Comparison of ENCODE assay signal across 8 mouse cellular contexts in the genomic region with DNA sequence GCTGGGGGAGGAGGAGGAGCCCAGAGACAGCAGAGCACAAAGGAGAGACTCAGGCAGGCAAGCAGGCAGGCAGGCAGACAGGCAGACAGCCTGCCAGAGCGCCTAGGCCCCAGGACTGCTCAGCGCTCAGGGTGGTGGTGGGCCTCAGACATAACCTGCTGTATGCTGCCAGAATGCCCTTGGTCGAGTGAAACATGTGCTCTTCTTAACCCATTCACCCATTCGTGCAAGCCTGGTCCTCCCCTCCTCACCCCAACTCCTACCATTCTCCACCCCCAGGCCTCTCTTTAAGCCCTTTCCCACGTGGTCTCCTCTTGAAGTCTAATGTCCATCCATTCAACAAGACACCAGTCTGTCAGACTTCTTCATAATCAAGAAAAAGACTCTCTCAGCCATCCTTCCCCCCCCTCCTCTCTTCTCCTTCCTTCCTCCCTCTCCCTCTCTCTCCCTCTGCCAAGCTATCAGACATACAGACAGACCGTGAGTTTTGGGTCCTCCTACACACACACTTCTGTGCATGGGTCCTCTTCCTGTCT. TPM values are rescaled to one million over a fixed set of nuclear protein-coding genes. Genes with fewer than 3 reads are reported as not detected.
DNase-seq lines count a peak whose midpoint lies in the region; ATAC-seq and TF ChIP-seq lines count a peak whose summit lies in the region.

No protein-coding gene starts in this region.

- H3K4me3 ChIP-seq in bone marrow macrophage, adult 2 months (ENCODE audit: insufficient read depth, low read length) = peak overlapping the region; percentile 85
- H3K4me3 ChIP-seq in forebrain, postnatal 0 days (ENCODE audit: low read depth, low read length) = peak overlapping the region; percentile 92
- H3K4me3 ChIP-seq in small intestine, adult 2 months (ENCODE audit: low read depth, low read length) = peak overlapping the region; percentile 32

- no peaks in the 10 kb centered on the region for H3K9me3 ChIP-seq in forebrain, postnatal 0 days (ENCODE audit: low read length)

- peak; percentile 43 for ATAC-seq in forebrain, postnatal 0 days
- no peak for ATAC-seq in granulocyte monocyte progenitor cell, adult 5-6 weeks (replicated peaks; ENCODE audit: poor library complexity, severe bottlenecking)

- no peaks in the 10 kb centered on the region for H3K27me3 ChIP-seq in forebrain, postnatal 0 days (ENCODE audit: insufficient read depth, low read length)
- H3K27me3 ChIP-seq in small intestine, adult 2 months (ENCODE audit: control insufficient read depth, insufficient read depth, low read length) = no peaks in the 10 kb centered on the region

- peak; percentile 96 for DNase-seq in heart, adult 11 months
- DNase-seq in heart, adult 8-10 months (ENCODE audit: low spot score) = no peak
- peak; percentile 71 for DNase-seq in forebrain, postnatal 0 days
- peak; percentile 47 to 57 for DNase-seq in kidney, postnatal 36 days
- peak; percentile 33 for DNase-seq in lung, postnatal 25 days (ENCODE audit: low spot score)

- TF ChIP-seq POLR2A in bone marrow macrophage, adult 2 months (IDR thresholded peaks at IDR 0.05; ENCODE audit: borderline replicate concordance, low read depth, low read length) = no peak
- TF ChIP-seq POLR2A in small intestine, adult 2 months (IDR thresholded peaks at IDR 0.05; ENCODE audit: low read depth, low read length) = no peak

- H3K4me2 ChIP-seq in forebrain, postnatal 0 days (ENCODE audit: low read depth) = peak overlapping the region; percentile 87

- peak overlapping the region; percentile 95 for H3K9ac ChIP-seq in forebrain, postnatal 0 days

- TF ChIP-seq CTCF in bone marrow macrophage, adult 2 months (IDR thresholded peaks at IDR 0.05; ENCODE audit: low read depth, low read length) = no peak
- no peak for TF ChIP-seq CTCF in forebrain, postnatal 0 days (IDR thresholded peaks at IDR 0.05; ENCODE audit: low read depth)
- TF ChIP-seq CTCF in small intestine, adult 2 months (IDR thresholded peaks at IDR 0.05; ENCODE audit: extremely low read depth, insufficient read length, insufficient replicate concordance, low read depth, low read length) = no peak

- H3K4me1 ChIP-seq in bone marrow macrophage, adult 2 months (ENCODE audit: control insufficient read depth, insufficient read depth, low read length) = peaks cover 39% of the 10 kb centered on the region
- H3K4me1 ChIP-seq in forebrain, postnatal 0 days (ENCODE audit: insufficient read depth) = peaks cover 49% of the 10 kb centered on the region
- H3K4me1 ChIP-seq in small intestine, adult 2 months (ENCODE audit: control insufficient read depth, insufficient read depth, insufficient read length, low read length) = peaks cover 27% of the 10 kb centered on the region

- peak overlapping the region; percentile 75 for H3K27ac ChIP-seq in bone marrow macrophage, adult 2 months (ENCODE audit: insufficient read depth, low read depth, low read length)
- H3K27ac ChIP-seq in forebrain, postnatal 0 days (ENCODE audit: low read depth, low read length) = peak overlapping the region; percentile 98
- no peak overlapping the region for H3K27ac ChIP-seq in small intestine, adult 2 months (ENCODE audit: insufficient read depth, low read depth, low read length)

- WGBS in forebrain, postnatal 0 days = 2% methylated on average over 6 of the region's 6 CpGs
- WGBS in small intestine, adult 2 months = 25% methylated on average over 6 of the region's 6 CpGs

- H3K36me3 ChIP-seq in forebrain, postnatal 0 days (ENCODE audit: insufficient read depth) = no peaks in the 10 kb centered on the region
- no peaks in the 10 kb centered on the region for H3K36me3 ChIP-seq in small intestine, adult 2 months (ENCODE audit: control insufficient read depth, insufficient read depth, low read length)

RNA-seq across cellular contexts. Expression of a gene that starts 2.1 kb away (rescaled TPM):
- 10 to 100 TPM; 12.3 to 17.0 (median 13.8) TPM for total RNA-seq in heart, adult 8-10 months (2022)
- polyA plus RNA-seq in bone marrow macrophage, adult 2 months (2012; ENCODE audit: insufficient read depth, insufficient read length, missing spikeins) = 10.9 and 16.5 TPM in 2 replicates
- total RNA-seq in forebrain, postnatal 0 days (2014; rRNA removed) = 10.6 and 11.2 TPM in 2 replicates
- polyA plus RNA-seq in forebrain, postnatal 0 days (2015; fragmentation: Nextera tagmentation; extraction: Ambion mirVana) = 9.0 and 11.3 TPM in 2 replicates
- 9.9 and 10.6 TPM in 2 replicates for polyA plus RNA-seq in small intestine, adult 2 months (2012; rRNA removed)
- total RNA-seq in granulocyte monocyte progenitor cell, adult 5-6 weeks (2014; fragmentation: Nextera tagmentation) = 89.1 and 104 TPM in 2 replicates
- 14.0 and 17.8 TPM in 2 replicates for total RNA-seq in granulocyte monocyte progenitor cell, adult 5-6 weeks (2017)

RNA-seq across cellular contexts. Expression of a gene that starts 2.5 kb away (rescaled TPM):
- 10 to 100 TPM; 37.1 to 51.0 (median 42.0) TPM for total RNA-seq in heart, adult 8-10 months (2022)
- polyA plus RNA-seq in bone marrow macrophage, adult 2 months (2012; ENCODE audit: insufficient read depth, insufficient read length, missing spikeins) = 103 and 106 TPM in 2 replicates
- 140 and 162 TPM in 2 replicates for total RNA-seq in forebrain, postnatal 0 days (2014; rRNA removed)
- polyA plus RNA-seq in forebrain, postnatal 0 days (2015; fragmentation: Nextera tagmentation; extraction: Ambion mirVana) = 82.6 and 90.4 TPM in 2 replicates
- polyA plus RNA-seq in small intestine, adult 2 months (2012; rRNA removed) = 35.6 and 60.8 TPM in 2 replicates
- 86.3 and 121 TPM in 2 replicates for total RNA-seq in granulocyte monocyte progenitor cell, adult 5-6 weeks (2014; fragmentation: Nextera tagmentation)
- total RNA-seq in granulocyte monocyte progenitor cell, adult 5-6 weeks (2017) = 72.3 and 81.3 TPM in 2 replicates

RNA-seq across cellular contexts. Expression of a gene that starts 33.1 kb away (rescaled TPM):
- total RNA-seq in heart, adult 8-10 months (2022) = 10 to 100 TPM; 18.4 to 19.6 (median 18.7) TPM
- 15.8 and 16.8 TPM in 2 replicates for polyA plus RNA-seq in bone marrow macrophage, adult 2 months (2012; ENCODE audit: insufficient read depth, insufficient read length, missing spikeins)
- total RNA-seq in forebrain, postnatal 0 days (2014; rRNA removed) = 38.0 and 51.6 TPM in 2 replicates
- 49.7 and 67.3 TPM in 2 replicates for polyA plus RNA-seq in forebrain, postnatal 0 days (2015; fragmentation: Nextera tagmentation; extraction: Ambion mirVana)
- polyA plus RNA-seq in small intestine, adult 2 months (2012; rRNA removed) = 3.4 and 4.3 TPM in 2 replicates
- total RNA-seq in granulocyte monocyte progenitor cell, adult 5-6 weeks (2014; fragmentation: Nextera tagmentation) = 108 and 112 TPM in 2 replicates
- total RNA-seq in granulocyte monocyte progenitor cell, adult 5-6 weeks (2017) = 187 and 211 TPM in 2 replicates

RNA-seq across cellular contexts. Expression of a gene that starts 39.2 kb away (rescaled TPM):
- 1 to 10 TPM; 5.3 to 6.7 (median 6.1) TPM for total RNA-seq in heart, adult 8-10 months (2022)
- 6.7 and 6.9 TPM in 2 replicates for polyA plus RNA-seq in bone marrow macrophage, adult 2 months (2012; ENCODE audit: insufficient read depth, insufficient read length, missing spikeins)
- 5.3 and 7.0 TPM in 2 replicates for total RNA-seq in forebrain, postnatal 0 days (2014; rRNA removed)
- 3.6 and 4.6 TPM in 2 replicates for polyA plus RNA-seq in forebrain, postnatal 0 days (2015; fragmentation: Nextera tagmentation; extraction: Ambion mirVana)
- 3.4 and 5.6 TPM in 2 replicates for polyA plus RNA-seq in small intestine, adult 2 months (2012; rRNA removed)
- total RNA-seq in granulocyte monocyte progenitor cell, adult 5-6 weeks (2014; fragmentation: Nextera tagmentation) = 4.1 and 5.9 TPM in 2 replicates
- 5.7 and 8.7 TPM in 2 replicates for total RNA-seq in granulocyte monocyte progenitor cell, adult 5-6 weeks (2017)

RNA-seq across cellular contexts. Expression of a gene that starts 44.3 kb away (rescaled TPM):
- total RNA-seq in heart, adult 8-10 months (2022) = 10 to 100 TPM; 14.8 to 19.0 (median 16.0) TPM
- polyA plus RNA-seq in bone marrow macrophage, adult 2 months (2012; ENCODE audit: insufficient read depth, insufficient read length, missing spikeins) = 9.6 and 13.2 TPM in 2 replicates
- 17.5 and 22.5 TPM in 2 replicates for total RNA-seq in forebrain, postnatal 0 days (2014; rRNA removed)
- 18.7 and 20.9 TPM in 2 replicates for polyA plus RNA-seq in forebrain, postnatal 0 days (2015; fragmentation: Nextera tagmentation; extraction: Ambion mirVana)
- 3.6 and 7.5 TPM in 2 replicates for polyA plus RNA-seq in small intestine, adult 2 months (2012; rRNA removed)
- total RNA-seq in granulocyte monocyte progenitor cell, adult 5-6 weeks (2014; fragmentation: Nextera tagmentation) = 8.2 and 15.1 TPM in 2 replicates
- total RNA-seq in granulocyte monocyte progenitor cell, adult 5-6 weeks (2017) = 8.5 and 13.3 TPM in 2 replicates

Comparison
In these comparisons a context has a peak if more than half of its experiments do, and no peak if none do; other contexts are left out.
1. H3K4me3 ChIP-seq: peak in every context shown above with its lines; median percentile 92 in forebrain, postnatal 0 days; 85 in bone marrow macrophage, adult 2 months; 32 in small intestine, adult 2 months.